Mouse (Mus musculus) mouse embryonic stem cell (cell line): ENCODE data around the gene Eddm3b.
"Not testable (repeated sequence)": the region's sequence is repeated elsewhere in the genome, so short reads cannot be mapped to it uniquely, and the experiment has no call there.

Experiments used
- in situ Hi-C, 2 experiments: fragments of 300-500 bp; cut with MboI; formaldehyde crosslinking; loops; 1 replicate in 1 of 2; 3 replicates in 1 of 2; pipeline ENCODE4 v1.14.3; 2019 to 2020; ENCODE audit warnings: low sequenced_read_pairs in 2 of 2, low pct_unique_long_range_greater_than_20kb in 1 of 2, mixed read lengths in 1 of 2; ENCODE audit not compliant: unreplicated experiment in 1 of 2

The Eddm3b gene

GRCm38 (mm10) chr14:51156736-51157068 is 42.5 kb downstream of the Eddm3b start:
- in situ Hi-C loops: no loop called here

DNA sequence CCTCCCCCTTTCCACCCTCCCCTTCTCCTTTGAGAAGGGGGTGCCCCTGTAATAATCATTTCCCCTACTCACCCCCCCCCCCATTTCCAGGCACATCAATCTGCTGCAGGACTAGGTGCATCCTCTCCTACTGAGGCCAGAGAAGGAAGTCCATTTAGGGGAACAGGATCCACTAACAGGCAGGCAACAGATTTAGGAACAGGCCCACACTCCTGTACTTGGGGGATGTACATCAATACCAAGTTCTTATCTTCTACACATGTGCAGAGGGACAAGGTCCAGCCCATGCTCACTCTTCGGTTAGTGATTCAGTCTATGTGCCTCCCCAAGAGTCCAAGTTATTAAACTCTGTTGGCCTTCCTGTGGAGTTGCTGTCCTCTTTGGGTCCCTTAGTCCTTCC is 42.8 kb downstream of the Eddm3b start:
- in situ Hi-C loops: no loop called here

- in situ Hi-C loops: not testable (repeated sequence)
Observed at GRCm38 (mm10) chr14:51161976-51162375, 47.8 kb downstream of the Eddm3b start, which contains the start of gene Rnase2b. TSS of gene Rnase2b (plus strand) at chr14:51162260.

DNA sequence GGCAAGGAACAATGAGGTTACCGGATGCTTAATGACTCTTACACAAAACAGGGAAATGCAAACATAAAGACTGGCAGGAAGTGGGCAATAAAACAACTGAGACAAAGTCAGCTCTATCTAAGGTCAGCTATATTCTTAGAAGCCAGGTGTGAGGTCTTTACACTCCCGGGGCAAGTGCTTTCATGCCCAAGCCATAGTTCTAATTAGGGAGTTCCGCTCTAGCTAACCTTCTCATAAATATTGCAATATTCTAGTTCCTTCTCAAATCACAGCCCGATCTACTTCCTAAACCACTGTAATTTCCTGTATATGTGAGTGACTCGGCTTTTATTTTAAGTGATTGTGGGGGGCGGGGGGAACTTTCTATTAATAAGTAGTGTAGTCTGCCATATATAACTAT is 49.1 kb downstream of the Eddm3b start:
- in situ Hi-C loops: not testable (repeated sequence)

- in situ Hi-C loops: no loop called here
Observed at GRCm38 (mm10) chr14:51165435-51165834, 51.2 kb downstream of the Eddm3b start.

DNA sequence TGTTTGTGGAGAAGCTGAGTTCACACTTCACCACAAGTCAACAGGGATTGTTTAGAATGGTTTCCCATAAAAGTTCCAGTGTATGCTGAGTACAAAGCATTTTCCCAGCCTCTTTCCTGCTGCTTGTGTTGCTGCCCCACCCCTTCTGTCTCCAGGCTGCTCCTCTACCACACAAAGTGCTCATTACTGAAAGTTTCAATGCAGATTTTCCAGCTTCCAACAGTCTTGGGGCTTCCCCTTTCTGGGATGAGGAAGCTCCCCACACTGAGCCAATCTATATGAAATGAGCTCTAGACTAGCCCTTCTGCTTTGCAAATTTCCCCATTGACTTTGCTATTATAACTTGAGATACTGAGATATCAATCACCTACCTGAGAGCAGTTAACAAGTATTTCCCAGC is 51.8 kb downstream of the Eddm3b start:
- in situ Hi-C loops: no loop called here
